Mouse (Mus musculus): ENCODE measurements around the gene Tmem184c.

Tmem184c gene

GRCm38 (mm10) chr8:77610374-77610969 is at the start of gene Tmem184c:
TSS of gene Tmem184c (minus strand) at chr8:77610698.
- DNase-seq (ENCODE audit: low spot score in 2 of 2): peak; percentile 96 to 97

DNA sequence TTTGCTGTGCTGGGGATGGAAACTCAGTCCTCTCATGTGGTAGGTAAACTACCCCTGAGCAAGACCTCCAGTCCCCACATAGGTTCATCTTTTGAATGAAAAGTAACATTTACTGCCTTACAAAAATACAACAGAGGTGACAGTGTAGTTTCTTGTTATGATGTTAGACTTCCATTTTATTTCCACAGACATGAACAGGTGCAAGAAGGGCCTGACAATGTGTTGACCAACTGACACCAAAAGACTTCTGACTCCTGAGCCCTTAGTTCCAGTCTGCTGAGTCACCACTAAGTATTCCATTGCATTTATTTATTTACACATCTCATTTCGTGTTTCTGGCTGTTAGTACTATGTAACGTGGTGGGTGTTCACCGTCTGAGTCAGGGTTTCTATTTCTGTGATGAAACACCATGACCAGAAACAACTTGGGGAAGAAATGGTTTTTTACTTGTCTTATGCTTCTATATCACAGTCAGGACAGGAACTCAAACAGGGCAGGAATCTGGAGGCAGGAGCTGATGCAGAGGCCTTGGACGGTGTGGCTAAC is 49.1 kb upstream of the Tmem184c start:
- DNase-seq (ENCODE audit: low spot score in 2 of 2): no peak

DNA sequence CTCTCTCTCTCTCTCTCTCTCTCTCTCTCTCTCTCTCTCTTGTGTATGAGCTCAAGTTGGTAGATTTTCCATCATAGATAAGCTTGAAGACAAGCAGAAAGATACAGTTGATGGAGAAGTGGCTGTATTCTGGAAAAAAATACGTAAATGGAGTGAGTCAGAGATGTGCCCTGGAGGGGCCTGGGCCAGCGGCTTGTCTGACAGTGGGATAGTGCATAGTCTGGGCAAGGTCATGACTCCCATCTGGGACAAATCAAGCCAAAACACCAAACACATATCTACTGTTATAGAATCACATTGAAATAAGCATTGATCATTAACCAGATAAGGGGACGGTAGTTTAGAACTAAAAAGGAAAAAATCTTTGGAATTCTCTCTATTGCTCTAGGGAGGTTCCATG is 47.9 kb upstream of the Tmem184c start:
- DNase-seq (ENCODE audit: low spot score in 2 of 2): no peak

DNA sequence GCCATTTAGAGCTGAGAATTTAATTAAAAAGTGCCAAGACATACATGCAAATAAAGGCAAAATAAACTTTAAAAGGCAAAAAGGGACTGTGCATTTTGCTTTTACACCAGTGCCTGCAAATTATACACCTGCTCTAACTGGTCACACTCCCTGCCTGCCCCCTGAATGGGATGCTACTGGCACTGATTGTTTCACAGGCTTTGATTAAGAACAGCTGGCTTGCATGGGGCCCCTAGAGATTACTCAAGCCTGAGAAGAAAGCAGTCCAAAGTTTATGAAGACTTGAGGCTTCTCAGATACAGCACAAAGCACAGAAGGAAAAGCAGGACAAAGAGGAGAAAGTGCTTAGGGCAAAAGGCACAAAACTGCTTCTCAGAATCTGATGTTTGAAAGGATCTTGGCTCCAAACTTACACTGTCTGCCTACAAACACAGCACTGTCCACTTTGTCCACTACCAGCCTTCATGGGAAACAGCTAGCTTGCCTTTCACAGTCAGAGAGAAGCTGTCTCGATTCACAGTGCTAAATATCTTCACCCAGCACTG is 40.2 kb upstream of the Tmem184c start:
- DNase-seq (ENCODE audit: low spot score in 2 of 2): no peak

- DNase-seq (ENCODE audit: low spot score in 2 of 2): no peak
These were observed 29.8 kb upstream of the Tmem184c start for GRCm38 (mm10) chr8:77640093-77640839.

- DNase-seq (ENCODE audit: low spot score in 2 of 2): no peak
These were observed 27.1 kb upstream of the Tmem184c start for GRCm38 (mm10) chr8:77637593-77637992.

GRCm38 (mm10) chr8:77634035-77634434 is 23.5 kb upstream of the Tmem184c start:
- DNase-seq (ENCODE audit: low spot score in 2 of 2): no peak

- DNase-seq (ENCODE audit: low spot score in 2 of 2): no peak
These were observed 22.7 kb upstream of the Tmem184c start for GRCm38 (mm10) chr8:77633211-77633610.

- DNase-seq (ENCODE audit: low spot score in 2 of 2): no peak
These were observed 20.2 kb upstream of the Tmem184c start for GRCm38 (mm10) chr8:77630691-77631090.

- DNase-seq (ENCODE audit: low spot score in 2 of 2): peak in 1 of 2 experiments; percentile 80
These were observed 19.5 kb upstream of the Tmem184c start for GRCm38 (mm10) chr8:77629858-77630537.

GRCm38 (mm10) chr8:77623677-77624209 is 13.2 kb upstream of the Tmem184c start:
- no peak for DNase-seq (ENCODE audit: low spot score in 2 of 2)

DNA sequence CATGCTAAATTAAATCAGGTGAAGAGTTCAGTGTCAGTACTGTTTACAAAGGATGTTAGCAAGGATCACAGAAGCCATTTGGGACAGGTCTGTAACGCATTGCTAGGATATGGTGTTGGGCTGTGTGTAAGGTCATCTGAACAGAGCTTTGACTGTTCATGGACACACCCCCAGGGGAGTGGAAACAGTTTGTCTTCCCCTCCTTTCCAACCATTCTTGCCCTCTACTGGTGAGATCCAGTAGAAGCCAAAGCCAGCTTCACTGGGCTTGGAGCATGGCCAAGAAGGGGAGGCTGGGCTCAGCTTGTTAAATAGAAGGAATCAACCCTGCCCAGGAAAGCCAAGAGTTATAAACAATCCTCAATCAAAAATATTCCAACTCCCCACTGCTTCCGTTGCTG is 7.4 kb upstream of the Tmem184c start:
- peak in 1 of 2 experiments; percentile 28 for DNase-seq (ENCODE audit: low spot score in 2 of 2)

DNA sequence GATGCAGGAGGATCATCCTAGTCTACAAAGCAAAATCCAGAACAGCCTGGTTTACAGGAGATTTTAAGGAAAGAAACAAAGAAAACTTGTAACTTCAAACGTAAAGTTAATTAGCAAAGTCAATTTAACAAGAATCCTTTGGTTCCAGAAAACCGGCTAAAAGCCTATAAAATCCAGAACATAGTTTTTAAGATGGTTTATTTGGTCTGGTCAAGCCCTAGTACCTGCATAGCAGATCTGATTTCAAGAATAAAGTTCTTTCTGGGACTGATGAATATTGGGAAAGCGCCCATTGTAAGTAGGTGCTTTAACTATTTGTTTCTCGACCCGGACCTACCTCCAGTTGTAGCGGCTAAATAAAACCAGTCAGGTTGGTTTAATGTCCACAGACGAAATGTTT is 877 bp downstream of the Tmem184c start:
- DNase-seq (ENCODE audit: low spot score in 2 of 2): no peak

DNA sequence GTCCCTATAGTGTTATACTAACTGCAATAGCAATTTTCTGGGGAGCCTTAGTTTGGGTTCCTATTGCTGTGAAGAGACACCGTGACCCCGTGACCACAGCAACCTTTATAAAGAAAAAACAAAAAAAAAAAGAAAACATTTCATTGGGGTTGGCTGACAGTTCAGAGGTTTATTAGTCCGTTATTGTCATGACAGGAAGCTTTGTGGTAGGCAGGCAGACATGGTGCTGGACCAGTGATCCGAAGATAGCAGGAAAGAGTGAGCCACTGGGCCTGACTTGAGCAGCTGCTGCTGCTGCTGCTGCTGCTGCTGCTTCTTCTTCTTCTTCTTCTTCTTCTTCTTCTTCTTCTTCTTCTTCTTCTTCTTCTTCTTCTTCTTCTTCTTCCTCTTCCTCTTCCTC is 26.3 kb downstream of the Tmem184c start:
- DNase-seq (ENCODE audit: low spot score in 2 of 2): no peak

GRCm38 (mm10) chr8:77577674-77578073 is 32.8 kb downstream of the Tmem184c start:
- no peak for DNase-seq (ENCODE audit: low spot score in 2 of 2)

- no peak for DNase-seq (ENCODE audit: low spot score in 2 of 2)
These were observed 36.3 kb downstream of the Tmem184c start for GRCm38 (mm10) chr8:77574229-77574628.

- DNase-seq (ENCODE audit: low spot score in 2 of 2): no peak
These were observed 49.1 kb downstream of the Tmem184c start for GRCm38 (mm10) chr8:77561441-77561840.

DNA sequence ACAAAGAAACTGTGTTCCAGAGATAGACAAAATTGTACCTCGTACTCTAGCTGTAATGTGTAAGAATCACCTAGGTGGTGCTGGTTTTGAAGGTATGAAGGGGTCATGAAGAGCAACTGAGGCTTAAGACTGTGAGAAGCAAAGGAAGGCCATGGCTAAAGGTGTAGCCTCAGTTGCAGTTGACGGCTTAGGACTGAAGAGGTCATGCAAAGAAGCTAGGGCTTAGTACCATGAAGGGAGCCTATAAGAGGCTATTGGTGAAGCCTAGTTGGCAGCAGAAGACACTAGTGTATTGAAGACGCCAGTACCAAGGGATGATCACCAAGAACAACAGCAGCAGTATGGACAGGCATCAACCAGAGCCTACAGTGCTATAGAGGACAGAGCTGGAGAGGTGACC is 58.0 kb downstream of the Tmem184c start:
- DNase-seq (ENCODE audit: low spot score in 2 of 2): no peak

DNA sequence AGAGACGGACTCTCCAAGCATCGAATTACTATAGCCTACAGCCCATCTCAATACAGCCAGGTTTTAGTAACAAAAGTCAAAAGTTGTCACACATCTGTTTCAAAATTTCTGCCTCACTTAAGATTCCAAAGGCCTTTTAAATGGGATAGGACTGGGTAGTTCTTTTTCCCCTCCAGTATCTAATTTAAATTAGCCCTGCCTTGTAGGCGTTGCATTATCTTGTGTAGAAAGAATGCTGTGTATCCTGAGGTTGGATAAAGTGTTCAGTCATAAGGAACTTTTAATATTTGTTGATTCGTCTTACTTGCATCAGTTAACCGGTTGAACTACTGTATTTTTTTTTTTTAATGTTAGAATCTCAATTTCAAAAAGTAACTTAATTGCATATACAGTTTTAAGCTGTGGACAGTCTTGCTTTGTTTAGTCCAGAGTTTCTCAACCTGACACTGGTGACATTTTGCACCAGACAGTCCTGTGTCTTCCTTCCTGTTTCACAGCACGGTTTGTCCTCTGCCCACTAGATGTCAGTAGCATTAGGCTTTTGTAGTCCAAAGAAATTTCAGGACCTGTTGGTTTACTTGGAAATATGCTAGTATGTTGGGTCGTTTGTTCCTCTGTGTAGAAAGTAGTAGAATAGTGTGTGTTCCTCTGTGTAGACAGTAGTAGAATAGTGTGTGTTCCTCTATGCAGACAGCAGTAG is 60.5 kb downstream of the Tmem184c start:
- DNase-seq (ENCODE audit: low spot score in 2 of 2): no peak

DNA sequence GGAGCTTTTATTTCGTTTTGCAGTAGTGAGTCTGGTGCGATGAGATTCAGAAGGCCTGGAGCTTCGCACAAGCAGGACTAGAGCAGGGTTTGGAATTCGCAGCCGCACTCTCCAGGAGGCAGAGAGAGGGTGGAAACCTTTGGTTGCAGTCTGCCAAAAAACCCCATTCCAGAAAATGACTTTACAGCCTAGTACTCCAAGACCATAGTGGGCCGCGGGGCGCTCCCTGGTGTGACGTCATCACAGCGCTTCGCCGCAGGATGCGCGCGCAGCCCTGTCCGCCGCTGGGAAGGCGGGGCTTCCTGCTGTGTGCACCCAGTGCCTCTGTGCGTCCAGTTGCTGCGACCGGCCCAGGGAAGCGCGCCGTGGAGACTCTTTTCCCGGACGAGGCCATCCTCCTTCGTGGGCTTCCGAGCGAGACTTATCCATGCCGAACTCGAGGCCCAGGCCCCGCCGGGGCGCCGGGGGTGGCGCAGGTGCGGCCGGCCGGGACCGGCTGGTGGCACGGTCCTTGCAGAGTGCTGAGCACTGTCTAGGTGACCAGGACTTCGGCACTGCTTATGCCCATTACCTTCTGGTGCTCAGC is 61.3 kb downstream of the Tmem184c start, which contains the start of gene Prmt9:
Gene Prmt9 (plus strand): TSS at position 277 of the 586 bp plus-strand sequence.
- DNase-seq (ENCODE audit: low spot score in 2 of 2): peak; percentile 87 to 91

Measured in frontal cortex, postnatal 10 days (tissue).